Mouse (Mus musculus): Measurements from ENCODE around the gene Calml4. TPM values are rescaled to one million over a fixed set of nuclear protein-coding genes. Genes with fewer than 3 reads are reported as not detected.
"Not testable (repeated sequence)": the region's sequence is repeated elsewhere in the genome, so short reads cannot be mapped to it uniquely, and the experiment has no call there.

Gene Calml4
- 0.21 and 0.48 TPM in 2 replicates for polyA plus RNA-seq (2016; fragmentation: Nextera tagmentation; extraction: Ambion mirVana)

- no peaks in the 10 kb centered on the region for H3K9me3 ChIP-seq
- peak within 1 kb of the TSS; percentile 58 for H3K27ac ChIP-seq
- peaks cover 34% of the 10 kb centered on the region for H3K4me1 ChIP-seq
- DNase-seq (ENCODE audit: extremely low spot score, low spot score): no peak
- H3K4me3 ChIP-seq: no peak within 1 kb of the TSS
- peaks cover 15% of the 10 kb centered on the region for H3K27me3 ChIP-seq (ENCODE audit: poor library complexity, severe bottlenecking)
- H3K36me3 ChIP-seq (replicated peaks): no peaks in the 10 kb centered on the region
- 56% methylated on average over 20 of the region's 20 CpGs for WGBS
Observed at GRCm38 (mm10) chr9:62857719-62858261, at the start of gene Calml4. TSS of gene Calml4 (plus strand) at chr9:62858080.

- H3K27ac ChIP-seq: peak overlapping the region; percentile 99; the same call in 1 of the 2 replicates
Observed at GRCm38 (mm10) chr9:62810095-62810494, 47.8 kb upstream of the Calml4 start.

DNA sequence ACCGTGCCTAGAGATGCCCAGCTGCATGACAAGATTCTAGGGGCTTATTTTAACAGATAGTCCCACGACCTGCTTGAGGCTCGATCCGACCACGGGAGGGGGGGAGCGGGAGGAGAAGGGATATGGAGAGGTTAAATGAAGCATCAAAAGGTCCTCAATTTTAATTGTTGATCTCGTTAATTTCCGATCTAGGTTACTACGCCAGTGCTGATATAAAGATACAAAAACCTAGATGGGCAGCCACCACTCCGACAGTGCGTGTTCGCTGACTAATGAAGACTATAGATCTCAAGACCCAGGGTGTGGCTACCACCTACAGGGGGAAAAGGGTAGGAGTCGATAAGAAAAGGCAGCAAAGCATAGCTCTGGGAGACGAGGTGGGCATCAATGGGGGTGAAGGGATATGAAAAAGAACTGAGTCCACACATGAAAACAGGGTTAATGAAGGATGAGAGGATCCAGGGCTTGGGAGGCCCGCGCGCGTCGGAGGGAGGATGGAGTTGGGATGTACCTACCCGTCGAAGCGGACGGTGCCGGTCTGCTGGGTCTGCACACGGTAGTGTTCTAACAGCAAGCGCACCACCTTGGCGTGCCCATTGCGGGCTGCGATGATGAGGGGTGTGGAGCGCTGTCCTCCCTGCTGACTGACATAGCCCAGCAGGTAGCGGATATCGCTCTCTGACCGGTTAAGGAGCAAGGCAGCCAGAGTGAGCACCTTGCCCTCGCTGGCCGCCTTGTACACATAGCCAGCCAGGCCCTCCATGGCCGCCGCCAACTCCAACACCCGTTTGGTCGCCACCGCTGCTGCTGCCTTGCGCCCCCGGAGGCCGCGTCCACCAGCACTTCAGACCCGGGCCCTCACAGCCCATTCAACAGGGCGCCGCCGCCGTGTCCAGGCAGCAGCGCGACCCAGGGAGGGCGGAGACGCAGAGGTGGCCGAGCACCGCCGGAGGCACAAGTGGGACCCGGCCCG, 47.1 kb upstream of the Calml4 start:
- no peak for DNase-seq (ENCODE audit: extremely low spot score, low spot score)
- Histone ChIP-seq H3K27ac (peak overlapping the region; percentile 99), H3K4me3 (peak overlapping the region; percentile 100), H3K4me1 (peaks cover 45% of the 10 kb centered on the region), H3K36me3 (replicated peaks) (peaks cover 11% of the 10 kb centered on the region), H3K27me3 (ENCODE audit: poor library complexity, severe bottlenecking) (no peaks in the 10 kb centered on the region), H3K9me3 (no peaks in the 10 kb centered on the region)
- WGBS: under 1% methylated on average over 58 of the region's 58 CpGs

More at GRCm38 (mm10) chr9:62810095-62810494, 47.8 kb upstream of the Calml4 start:
- Histone ChIP-seq H3K27me3 (ENCODE audit: poor library complexity, severe bottlenecking) (no peaks in the 10 kb centered on the region), H3K4me1 (peaks cover 45% of the 10 kb centered on the region), H3K4me3 (peak overlapping the region; percentile 100), H3K36me3 (replicated peaks) (peaks cover 11% of the 10 kb centered on the region), H3K9me3 (no peaks in the 10 kb centered on the region)
- DNase-seq (ENCODE audit: extremely low spot score, low spot score): no peak
- WGBS: 29% methylated on average over 8 of the region's 8 CpGs

DNA sequence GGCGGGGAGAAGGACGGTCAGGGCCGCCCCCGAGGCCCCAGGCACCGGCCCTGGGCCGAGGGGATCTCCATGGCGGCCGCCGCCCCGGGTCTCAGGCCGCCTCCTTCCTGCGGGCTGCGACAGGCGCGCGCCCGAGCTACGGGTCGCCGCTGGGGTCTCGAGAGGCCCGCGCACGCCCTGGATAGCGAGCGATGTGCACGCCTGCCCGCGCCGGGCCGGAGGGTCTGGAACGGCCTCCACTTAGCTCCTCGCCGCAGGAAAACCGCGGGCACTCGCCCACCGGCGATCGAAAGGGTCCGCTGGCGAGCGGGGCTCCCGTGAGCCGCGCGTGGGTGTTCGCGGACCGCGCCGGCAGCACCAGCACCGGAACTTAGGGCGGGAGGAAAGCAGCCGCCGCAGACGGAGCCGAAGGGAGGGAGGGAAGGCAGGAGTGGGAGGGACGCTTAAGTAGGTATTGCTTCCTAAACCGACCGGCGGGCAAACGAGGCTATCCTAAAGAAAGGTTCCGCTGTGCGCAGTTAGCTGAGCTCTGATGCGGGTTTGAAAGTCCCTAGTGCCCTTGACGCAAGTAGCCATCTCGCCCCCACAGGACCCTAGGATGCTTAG, 46.3 kb upstream of the Calml4 start, which contains the start of gene Fem1b:
Gene Fem1b (minus strand): TSS at position 419 of the 606 bp plus-strand sequence.
- Histone ChIP-seq H3K27ac (peak within 1 kb of the TSS; percentile 99), H3K27me3 (ENCODE audit: poor library complexity, severe bottlenecking) (no peaks in the 10 kb centered on the region), H3K4me1 (peaks cover 45% of the 10 kb centered on the region), H3K9me3 (no peaks in the 10 kb centered on the region), H3K4me3 (peak within 1 kb of the TSS; percentile 100), H3K36me3 (replicated peaks) (peaks cover 8% of the 10 kb centered on the region)
- under 1% methylated on average over 68 of the region's 68 CpGs for WGBS
- DNase-seq (ENCODE audit: extremely low spot score, low spot score): peak; percentile 91

GRCm38 (mm10) chr9:62812216-62813049, 45.4 kb upstream of the Calml4 start:
- H3K27ac ChIP-seq: peak overlapping the region; percentile 99
- no peak for DNase-seq (ENCODE audit: extremely low spot score, low spot score)
- H3K9me3 ChIP-seq: no peaks in the 10 kb centered on the region
- WGBS: 10% methylated on average over 14 of the region's 14 CpGs
- H3K36me3 ChIP-seq (replicated peaks): peaks cover 8% of the 10 kb centered on the region
- no peaks in the 10 kb centered on the region for H3K27me3 ChIP-seq (ENCODE audit: poor library complexity, severe bottlenecking)
- H3K4me1 ChIP-seq: peaks cover 45% of the 10 kb centered on the region
- peak overlapping the region; percentile 100 for H3K4me3 ChIP-seq

DNA sequence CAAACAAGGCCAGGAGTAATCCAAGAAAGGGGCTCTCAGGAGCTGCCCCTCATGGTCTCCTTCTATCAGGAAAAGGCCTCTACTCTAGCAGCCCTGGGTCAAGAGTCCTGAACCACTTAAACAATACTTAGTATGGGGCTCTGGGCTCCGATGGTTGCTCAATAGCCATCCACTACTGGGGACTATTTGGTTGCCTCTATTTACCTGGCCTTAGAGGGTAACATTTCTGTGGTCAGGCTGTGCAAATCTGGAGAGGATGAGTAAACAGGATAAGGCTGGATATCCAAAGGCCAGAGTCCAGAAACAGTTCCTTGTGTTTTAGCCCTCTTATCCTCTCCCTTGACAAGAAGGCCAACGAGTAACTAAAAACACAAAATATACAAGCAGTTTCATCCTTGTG, 43.1 kb upstream of the Calml4 start:
- no peak overlapping the region for H3K4me3 ChIP-seq
- no peaks in the 10 kb centered on the region for H3K36me3 ChIP-seq (replicated peaks)
- peaks cover 25% of the 10 kb centered on the region for H3K4me1 ChIP-seq
- no peaks in the 10 kb centered on the region for H3K9me3 ChIP-seq
- no peaks in the 10 kb centered on the region for H3K27me3 ChIP-seq (ENCODE audit: poor library complexity, severe bottlenecking)
- 78% methylated on average over 2 of the region's 2 CpGs for WGBS
- H3K27ac ChIP-seq: no peak overlapping the region
- DNase-seq (ENCODE audit: extremely low spot score, low spot score): no peak

DNA sequence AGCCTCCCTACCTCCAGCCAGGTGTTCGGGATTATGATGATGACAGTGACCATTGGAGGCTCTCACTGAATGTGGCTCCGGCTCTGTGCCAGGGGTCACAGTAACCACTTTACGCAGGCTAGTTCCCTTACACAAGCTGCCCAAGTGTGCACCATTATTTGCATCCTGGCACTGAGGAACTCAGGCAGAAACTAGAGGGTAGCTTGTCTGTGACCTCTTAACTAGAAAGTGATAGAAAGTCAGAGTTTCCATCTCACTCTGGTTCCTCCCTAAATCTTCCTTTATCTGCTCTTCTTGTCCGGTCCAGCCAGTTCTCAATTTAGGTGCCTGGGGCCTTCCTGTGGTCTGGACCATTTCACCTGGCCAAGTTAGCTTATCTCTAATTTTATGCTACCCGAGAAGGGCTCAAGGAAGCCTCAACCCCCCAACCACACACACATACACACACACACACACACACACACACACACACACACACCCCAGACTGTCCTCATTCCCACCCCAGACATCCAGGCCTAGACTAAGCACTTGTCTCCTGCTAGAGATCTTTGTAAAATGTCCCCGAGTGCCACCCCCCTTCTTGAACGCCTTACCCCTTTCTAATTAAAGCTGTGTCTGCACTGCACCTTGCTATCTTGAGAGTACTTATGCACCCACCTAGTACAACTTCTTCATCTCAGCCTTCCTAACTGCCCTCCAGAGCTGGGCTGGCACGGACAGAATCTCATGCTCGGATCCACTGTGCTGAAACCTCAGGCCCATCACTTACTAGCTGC, 41.4 kb upstream of the Calml4 start:
- no peaks in the 10 kb centered on the region for H3K36me3 ChIP-seq (replicated peaks)
- no peaks in the 10 kb centered on the region for H3K9me3 ChIP-seq
- peaks cover 15% of the 10 kb centered on the region for H3K4me1 ChIP-seq
- no peak overlapping the region for H3K4me3 ChIP-seq
- H3K27ac ChIP-seq: peak overlapping the region; percentile 17; the same call in 1 of the 2 replicates
- 82% methylated on average over 9 of the region's 9 CpGs for WGBS
- DNase-seq (ENCODE audit: extremely low spot score, low spot score): no peak
- H3K27me3 ChIP-seq (ENCODE audit: poor library complexity, severe bottlenecking): no peaks in the 10 kb centered on the region

GRCm38 (mm10) chr9:62817099-62817571, 40.7 kb upstream of the Calml4 start:
- 81% methylated on average over 12 of the region's 12 CpGs for WGBS
- H3K27ac ChIP-seq: no peak overlapping the region
- no peaks in the 10 kb centered on the region for H3K9me3 ChIP-seq
- DNase-seq (ENCODE audit: extremely low spot score, low spot score): no peak
- no peaks in the 10 kb centered on the region for H3K27me3 ChIP-seq (ENCODE audit: poor library complexity, severe bottlenecking)
- no peaks in the 10 kb centered on the region for H3K36me3 ChIP-seq (replicated peaks)
- H3K4me3 ChIP-seq: no peak overlapping the region
- H3K4me1 ChIP-seq: peaks cover 12% of the 10 kb centered on the region

- Histone ChIP-seq H3K27ac (0 out of 2 replicates have a peak overlapping the region, but pooled peaks have one; percentile 11), H3K4me3 (no peak overlapping the region)
- 89% methylated on average over 4 of the region's 4 CpGs for WGBS
Observed at GRCm38 (mm10) chr9:62817828-62818614, 39.9 kb upstream of the Calml4 start.

DNA sequence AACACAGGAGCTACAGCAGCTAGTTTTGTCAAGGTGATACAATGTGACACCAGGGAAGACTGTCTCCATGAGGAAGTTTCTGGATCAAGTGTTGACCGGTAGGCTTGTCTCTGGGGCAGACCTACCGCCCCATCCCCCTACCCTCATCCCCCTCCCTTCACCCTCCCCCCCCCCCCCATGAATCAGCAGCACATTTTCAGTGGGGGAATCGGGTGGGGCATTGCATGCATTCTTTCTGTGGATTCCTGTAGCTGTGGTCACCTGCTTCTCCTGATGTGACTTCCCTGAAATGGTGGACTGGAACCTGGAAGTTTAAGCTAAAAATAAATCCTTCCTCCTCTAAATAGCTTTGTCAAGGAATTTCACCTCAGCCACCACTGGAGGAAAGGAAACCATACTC, 38.4 kb upstream of the Calml4 start:
- H3K4me3 ChIP-seq: no peak overlapping the region
- no peaks in the 10 kb centered on the region for H3K9me3 ChIP-seq
- no peaks in the 10 kb centered on the region; the same call in 1 of the 2 replicates for H3K4me1 ChIP-seq
- no peak overlapping the region for H3K27ac ChIP-seq
- no peaks in the 10 kb centered on the region for H3K36me3 ChIP-seq (replicated peaks)
- 87% methylated on average over 3 of the region's 3 CpGs for WGBS
- no peaks in the 10 kb centered on the region for H3K27me3 ChIP-seq (ENCODE audit: poor library complexity, severe bottlenecking)
- no peak for DNase-seq (ENCODE audit: extremely low spot score, low spot score)

More at GRCm38 (mm10) chr9:62817828-62818614, 39.9 kb upstream of the Calml4 start:
- Histone ChIP-seq H3K27me3 (ENCODE audit: poor library complexity, severe bottlenecking) (no peaks in the 10 kb centered on the region), H3K9me3 (no peaks in the 10 kb centered on the region), H3K4me1 (peaks cover 3% of the 10 kb centered on the region; the same call in 1 of the 2 replicates), H3K36me3 (replicated peaks) (no peaks in the 10 kb centered on the region)
- no peak for DNase-seq (ENCODE audit: extremely low spot score, low spot score)

- not testable (repeated sequence) for H3K36me3 ChIP-seq (replicated peaks); H3K4me3 ChIP-seq; H3K27me3 ChIP-seq (ENCODE audit: poor library complexity, severe bottlenecking); H3K4me1 ChIP-seq; H3K27ac ChIP-seq; DNase-seq (ENCODE audit: extremely low spot score, low spot score); H3K9me3 ChIP-seq
- WGBS: 90% methylated on average over 6 of the region's 6 CpGs
Observed at GRCm38 (mm10) chr9:62819910-62820309, 38.0 kb upstream of the Calml4 start.
